In the genomic region with DNA sequence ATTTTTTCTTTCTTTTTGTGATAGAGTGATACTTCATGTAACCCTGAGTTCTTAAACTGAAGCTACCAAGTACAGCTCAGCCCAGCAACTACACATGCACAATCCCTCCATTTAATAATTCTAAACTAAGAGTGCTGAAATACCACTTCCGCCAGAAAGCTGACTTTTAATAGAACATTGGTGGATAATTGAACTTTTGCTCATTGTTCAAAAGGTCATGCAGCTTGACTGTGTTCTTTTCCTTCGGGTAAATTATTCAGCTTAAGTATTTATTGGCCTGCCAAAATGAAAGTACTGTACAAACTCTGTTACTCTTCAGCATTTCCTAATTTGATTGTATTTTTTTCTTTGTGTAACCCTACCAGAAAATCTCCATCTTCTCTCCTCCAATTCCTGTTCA, we compare ENCODE assay signal across 25 mouse cellular contexts. TPM values are rescaled to one million over a fixed set of nuclear protein-coding genes. Genes with fewer than 3 reads are reported as not detected.
DNase-seq lines count a peak whose midpoint lies in the region; ATAC-seq and TF ChIP-seq lines count a peak whose summit lies in the region.
"Had no signal": no experiment of that assay in that cellular context is flagged by ENCODE, and none has a peak within 500 bp of the region (broad histone marks: within the 10 kb centered on the region; RNA-seq: fewer than 3 reads in every experiment).

No protein-coding gene starts in this region.

- no peak for TF ChIP-seq CTCF in kidney, adult 2 months (conservative IDR thresholded peaks at IDR 0.05; ENCODE audit: insufficient read depth, insufficient read length, low read depth, low read length)
- TF ChIP-seq CTCF in liver, adult 2 months (IDR thresholded peaks at IDR 0.05; ENCODE audit: low read depth, low read length): no peak
- TF ChIP-seq CTCF in CH12.LX (conservative IDR thresholded peaks at IDR 0.05 in 1 of 2, IDR thresholded peaks at IDR 0.05 in 1 of 2; ENCODE audit: low read depth in 2 of 2, low read length in 2 of 2): no peak

- H3K4me3 ChIP-seq in kidney, adult 2 months (ENCODE audit: insufficient read depth, low read depth, low read length): no peak overlapping the region
- H3K4me3 ChIP-seq in kidney, embryonic 16.5 days (ENCODE audit: low read length): no peak overlapping the region
- no peak overlapping the region for H3K4me3 ChIP-seq in liver, adult 2 months (ENCODE audit: insufficient read depth, low read depth, low read length)
- H3K4me3 ChIP-seq in liver, embryonic 12.5 days: no peak overlapping the region
- no peak overlapping the region for H3K4me3 ChIP-seq in CH12.LX (replicated peaks in 1 of 3; ENCODE audit: low read depth in 2 of 3, low read length in 2 of 3, poor library complexity in 1 of 3)
- no peak overlapping the region for H3K4me3 ChIP-seq in midbrain, embryonic 13.5 days (replicated peaks)

- dilution Hi-C loops in CH12.LX (cut with MboI; ENCODE audit: extremely low pct_ligation_motif_present, extremely low pct_unique_long_range_greater_than_20kb, low sequenced_read_pairs): no loop called here

- H3K27ac ChIP-seq in kidney, adult 2 months (ENCODE audit: insufficient read depth, low read depth, low read length): no peak overlapping the region
- no peak overlapping the region for H3K27ac ChIP-seq in kidney, embryonic 16.5 days (ENCODE audit: low read length)
- no peak overlapping the region for H3K27ac ChIP-seq in liver, adult 2 months (replicated peaks; ENCODE audit: insufficient read depth, low read depth, low read length)
- no peak overlapping the region for H3K27ac ChIP-seq in liver, embryonic 12.5 days
- H3K27ac ChIP-seq in CH12.LX (ENCODE audit: insufficient read depth, low read depth): no peak overlapping the region
- no peak overlapping the region for H3K27ac ChIP-seq in midbrain, embryonic 13.5 days

- ATAC-seq in kidney, embryonic 16.5 days (ENCODE audit: low FRiP score, low TSS enrichment): no peak
- no peak for ATAC-seq in liver, embryonic 12.5 days
- no peak for ATAC-seq in midbrain, embryonic 13.5 days
- ATAC-seq: activated CD4-positive, CD25-positive, alpha-beta regulatory T cell, adult 4 months; CD4-positive, CD25-positive, alpha-beta regulatory T cell, adult 4 months; Patski had no signal

- no peaks in the 10 kb centered on the region for H3K36me3 ChIP-seq in kidney, adult 2 months (ENCODE audit: control insufficient read depth, insufficient read depth, low read length)
- no peaks in the 10 kb centered on the region for H3K36me3 ChIP-seq in kidney, embryonic 16.5 days (ENCODE audit: insufficient read depth, low read length)
- no peaks in the 10 kb centered on the region for H3K36me3 ChIP-seq in liver, adult 2 months (ENCODE audit: control insufficient read depth, insufficient read depth, low read length)
- no peaks in the 10 kb centered on the region for H3K36me3 ChIP-seq in liver, embryonic 12.5 days
- no peaks in the 10 kb centered on the region for H3K36me3 ChIP-seq in CH12.LX (replicated peaks in 1 of 2; ENCODE audit: control insufficient read depth in 1 of 2, insufficient read depth in 1 of 2, low read length in 1 of 2)
- no peaks in the 10 kb centered on the region for H3K36me3 ChIP-seq in midbrain, embryonic 13.5 days
- H3K36me3 ChIP-seq: G1E had no signal

- no peak for TF ChIP-seq EP300 in CH12.LX (IDR thresholded peaks at IDR 0.05; ENCODE audit: low read length)

- 18% methylated on average over 2 of the region's 2 CpGs for WGBS in kidney, adult 2 months
- 51% methylated on average over 2 of the region's 2 CpGs for WGBS in kidney, embryonic 16.5 days
- WGBS in liver, adult 2 months: 59% methylated on average over 2 of the region's 2 CpGs
- whole genome bisulfite sequencing in liver, embryonic 12.5 days (ENCODE audit: insufficient replicate concordance): 67% methylated on average over 2 of the region's 2 CpGs
- 81% methylated on average over 2 of the region's 2 CpGs for WGBS in midbrain, embryonic 13.5 days

- no peaks in the 10 kb centered on the region for H3K79me2 ChIP-seq in liver, adult 2 months (ENCODE audit: control insufficient read depth, insufficient read depth, low read length)
- H3K79me2 ChIP-seq in CH12.LX (replicated peaks; ENCODE audit: control insufficient read depth, extremely low read depth, insufficient read depth, poor library complexity, severe bottlenecking): no peaks in the 10 kb centered on the region

- no peaks in the 10 kb centered on the region; the same call in 1 of the 2 replicates for H3K4me1 ChIP-seq in kidney, adult 2 months (ENCODE audit: control insufficient read depth, insufficient read depth, low read length)
- H3K4me1 ChIP-seq in kidney, embryonic 16.5 days (ENCODE audit: insufficient read depth, low read length): no peaks in the 10 kb centered on the region
- H3K4me1 ChIP-seq in liver, adult 2 months (ENCODE audit: control insufficient read depth, insufficient read depth, low read length): no peaks in the 10 kb centered on the region
- H3K4me1 ChIP-seq in liver, embryonic 12.5 days: no peaks in the 10 kb centered on the region
- peaks cover 0 to 3% of the 10 kb centered on the region in 2 experiments; a peak in 1 of 4 replicates for H3K4me1 ChIP-seq in CH12.LX (ENCODE audit: control insufficient read depth in 1 of 2, insufficient read depth in 2 of 2)
- H3K4me1 ChIP-seq in midbrain, embryonic 13.5 days (replicated peaks): no peaks in the 10 kb centered on the region

- no peak overlapping the region for H3K4me2 ChIP-seq in kidney, embryonic 16.5 days (replicated peaks; ENCODE audit: low read depth, low read length)
- no peak overlapping the region for H3K4me2 ChIP-seq in liver, embryonic 12.5 days
- H3K4me2 ChIP-seq in CH12.LX (ENCODE audit: insufficient read depth, low read depth, poor library complexity, severe bottlenecking): peak overlapping the region; percentile 61; the same call in 1 of the 2 replicates
- H3K4me2 ChIP-seq in midbrain, embryonic 13.5 days (replicated peaks): no peak overlapping the region

- H3K9ac ChIP-seq in kidney, embryonic 16.5 days (replicated peaks; ENCODE audit: low read length): no peak overlapping the region
- H3K9ac ChIP-seq in liver, adult 2 months (ENCODE audit: low read depth, low read length): no peak overlapping the region
- no peak overlapping the region for H3K9ac ChIP-seq in liver, embryonic 12.5 days
- H3K9ac ChIP-seq in CH12.LX (ENCODE audit: insufficient read depth, low read depth): no peak overlapping the region
- H3K9ac ChIP-seq in midbrain, embryonic 13.5 days (replicated peaks): no peak overlapping the region

- TF ChIP-seq POLR2A in kidney, adult 2 months (IDR thresholded peaks at IDR 0.05; ENCODE audit: low read depth, low read length): no peak
- TF ChIP-seq POLR2A in liver, adult 2 months (IDR thresholded peaks at IDR 0.05; ENCODE audit: extremely low read depth, insufficient read depth, low read length): no peak
- no peak for TF ChIP-seq POLR2A in CH12.LX (IDR thresholded peaks at IDR 0.05; ENCODE audit: low read depth, low read length)

- in situ Hi-C loops in CH12.LX (cut with MboI; ENCODE audit: low pct_ligation_motif_present, low pct_unique_long_range_greater_than_20kb, low sequenced_read_pairs): no loop called here

- TF ChIP-seq RAD21 in CH12.LX (IDR thresholded peaks at IDR 0.05; ENCODE audit: low read depth, low read length): no peak

- no peaks in the 10 kb centered on the region for H3K27me3 ChIP-seq in kidney, adult 2 months (replicated peaks; ENCODE audit: control insufficient read depth, insufficient read depth, low read length)
- no peaks in the 10 kb centered on the region for H3K27me3 ChIP-seq in kidney, embryonic 16.5 days (ENCODE audit: insufficient read depth, low read length)
- H3K27me3 ChIP-seq in liver, adult 2 months (ENCODE audit: control insufficient read depth, insufficient read depth, low read length): no peaks in the 10 kb centered on the region
- no peaks in the 10 kb centered on the region for H3K27me3 ChIP-seq in liver, embryonic 12.5 days (replicated peaks)
- no peaks in the 10 kb centered on the region for H3K27me3 ChIP-seq in CH12.LX (replicated peaks)
- H3K27me3 ChIP-seq in midbrain, embryonic 13.5 days: no peaks in the 10 kb centered on the region
- H3K27me3 ChIP-seq: Patski had no signal

- peak; percentile 78 for DNase-seq in kidney, adult 2 months
- no peak for DNase-seq in kidney, postnatal 14 days
- DNase-seq in kidney, adult 9 months: peak; percentile 77
- DNase-seq in liver, adult 2 months (ENCODE audit: extremely low read depth, low read depth, low spot score): peak; percentile 19
- DNase-seq in CH12.LX (ENCODE audit: extremely low read depth): no peak
- DNase-seq: adrenal gland, adult 2 months; adrenal gland, adult 8-10 months; adrenal gland, postnatal 10 days; adrenal gland, postnatal 14 days; adrenal gland, postnatal 25 days; adrenal gland, postnatal 36 days; B cell, adult 2 months; cerebellum, adult 11 months; cerebellum, adult 11-12 months; cerebellum, adult 18-20 months had no signal

- no peaks in the 10 kb centered on the region for H3K9me3 ChIP-seq in kidney, embryonic 16.5 days (ENCODE audit: low read length)
- H3K9me3 ChIP-seq in liver, embryonic 12.5 days (replicated peaks): no peaks in the 10 kb centered on the region
- no peaks in the 10 kb centered on the region for H3K9me3 ChIP-seq in CH12.LX (replicated peaks; ENCODE audit: low read length)
- no peaks in the 10 kb centered on the region for H3K9me3 ChIP-seq in midbrain, embryonic 13.5 days
- H3K9me3 ChIP-seq: G1E had no signal

TF ChIP-seq in CH12.LX, 34 proteins besides CTCF, POLR2A, EP300 and RAD21:
- no peak for TF ChIP-seq SMC3 (IDR thresholded peaks at IDR 0.05; ENCODE audit: low read depth, low read length)
- no peak for TF ChIP-seq ELF1 (IDR thresholded peaks at IDR 0.05; ENCODE audit: low read depth, low read length)

RNA-seq across cellular contexts. Expression of a gene that starts 10.4 kb away (rescaled TPM):
- polyA plus RNA-seq in kidney, adult 2 months (2012; rRNA removed): not detected in 2 replicates
- polyA plus RNA-seq in kidney, embryonic 16.5 days (2015; fragmentation: Nextera tagmentation; extraction: Ambion mirVana): not detected in 2 replicates
- total RNA-seq in liver, adult 2 months (2014; rRNA removed): not detected in 2 replicates
- not detected in 2 replicates for polyA plus RNA-seq in liver, adult 2 months (2012; rRNA removed)
- polyA plus RNA-seq in liver, embryonic 12.5 days (2016; fragmentation: Nextera tagmentation; extraction: Ambion mirVana): not detected in 2 replicates
- 0.04 TPM in 1 of 2 replicates, not detected in the other for total RNA-seq in CH12.LX (2012; rRNA removed)
- total RNA-seq in CH12.LX (2014; rRNA removed): not detected in 2 replicates
- not detected in 2 replicates for polyA plus RNA-seq in CH12.LX (2012; ENCODE audit: insufficient read length, low read depth)
- polyA plus RNA-seq in midbrain, embryonic 13.5 days (2015; fragmentation: Nextera tagmentation; extraction: Ambion mirVana): not detected in 2 replicates
- total RNA-seq: adrenal gland, adult 18-20 months; adrenal gland, adult 2 months; adrenal gland, adult 8-10 months; adrenal gland, postnatal 10 days; adrenal gland, postnatal 14 days; adrenal gland, postnatal 25 days; adrenal gland, postnatal 36 days; adrenal gland, postnatal 4 days; MEL had no signal
- polyA plus RNA-seq: activated CD4-positive, CD25-positive, alpha-beta regulatory T cell, adult 4 months; adrenal gland, adult 2 months; CD4-positive, CD25-positive, alpha-beta regulatory T cell, adult 4 months; G1E; Patski had no signal

Comparison
In these comparisons a context has a peak if more than half of its experiments do, and no peak if none do; other contexts are left out.
1. DNase-seq: peak in kidney, adult 2 months (single experiment), kidney, adult 9 months (single experiment) and liver, adult 2 months (single experiment); none in kidney, postnatal 14 days (single experiment) and CH12.LX (single experiment).